Mouse (Mus musculus) brain, embryonic 14.5 days (tissue): ENCODE measurements around the gene Cntn1. TPM values are rescaled to one million over a fixed set of nuclear protein-coding genes. Genes with fewer than 3 reads are reported as not detected.

Experiments used
- DNase-seq: peaks from one replicate; pipeline ENCODE4 v3.0.0-alpha.2; 2011; ENCODE audit warnings: low read depth
- CTCF ChIP-seq: fragments of 200-500 bp; IDR thresholded peaks from 2 replicates; pipeline ENCODE4 v1.5.1; 2012; ENCODE audit warnings: inconsistent platforms, mild to moderate bottlenecking, moderate library complexity, borderline replicate concordance; ENCODE audit not compliant: insufficient read depth, insufficient read length; ENCODE audit errors: extremely low read depth
- POLR2A ChIP-seq: fragments of 200-500 bp; IDR thresholded peaks from 2 replicates; pipeline ENCODE4 v1.6.1; 2012; ENCODE audit warnings: mild to moderate bottlenecking, inconsistent platforms, borderline replicate concordance; ENCODE audit not compliant: poor library complexity, insufficient read depth, insufficient read length, severe bottlenecking; ENCODE audit errors: extremely low read depth
- polyA plus RNA-seq: library from polyadenylated mRNA; depleted of rRNA; stranded (reverse); fragments of >200 nt; gene quantifications from 2 replicates; pipeline ENCODE4 v1.2.3, GENCODE M21; 2012; rRNA removed

Cntn1 gene
- polyA plus RNA-seq, 1 experiment: 26.3 TPM

GRCm38 (mm10) chr15:92364592-92364991, 313.6 kb downstream of the Cntn1 start:
- no peak for DNase-seq
- TF ChIP-seq POLR2A (no peak), CTCF (no peak)

Other genes starting within 250 kb of the Cntn1 start
- not detected in 2 replicates for gene Smgc, start 212.9 kb upstream of the Cntn1 start, polyA plus RNA-seq